Mouse (Mus musculus): ENCODE data around the gene Gpha2. TPM values are rescaled to one million over a fixed set of nuclear protein-coding genes. Genes with fewer than 3 reads are reported as not detected.
A peak's percentile ranks its signal among the peaks of the same experiment; 100 is the strongest.

Gpha2 gene
- 1 to 10 TPM in 8 of 26 experiments, under 1 TPM in 1, not detected in 17; 0.97 to 2.7 (median 1.6) TPM for total RNA-seq (2018; cell fraction: chromatin; rRNA removed)
- not detected for total RNA-seq (2018; cell fraction: cytosol; rRNA removed)
- total RNA-seq (2018; cell fraction: nucleus; rRNA removed), result 1 to 10 TPM in 7 of 26 experiments, under 1 TPM in 1, not detected in 18; 0.82 to 2.5 (median 1.7) TPM
- polyA plus RNA-seq (2018), result not detected in 3 replicates

DNA sequence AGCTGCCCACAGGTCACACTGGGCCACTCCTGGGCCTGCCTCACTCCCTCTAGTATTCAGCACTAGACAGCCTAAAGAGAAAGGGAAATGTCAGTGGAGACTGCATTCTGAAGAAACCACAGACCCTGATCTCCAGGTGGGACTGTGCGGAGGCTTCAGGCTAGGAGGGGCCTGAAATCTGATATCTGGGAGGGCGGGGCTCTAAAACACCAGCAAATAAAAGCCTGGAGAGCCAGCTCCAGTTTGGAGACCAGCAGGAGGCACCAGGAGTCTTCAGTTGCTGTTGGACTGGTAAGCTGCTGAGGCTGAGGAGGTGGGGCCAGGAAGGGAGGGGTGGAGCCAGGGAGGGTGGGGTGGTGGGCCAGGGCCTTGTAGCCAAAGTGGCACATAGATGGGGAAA, at the start of gene Gpha2:
Gene Gpha2 (plus strand): TSS at position 246 of the 400 bp plus-strand sequence.
- Histone ChIP-seq H3K79me2 (ENCODE audit: inconsistent target) (no peaks in the 10 kb centered on the region), H3K27ac (no peak within 1 kb of the TSS), H3K36me3 (ENCODE audit: inconsistent target) (peaks cover 32% of the 10 kb centered on the region; the same call in 1 of the 2 replicates), H3K4me3 (ENCODE audit: inconsistent target) (no peak within 1 kb of the TSS)
- 100% methylated on average over 1 of the region's 2 CpGs for WGBS (ENCODE audit: missing documents)

- 96% methylated on average over 3 of the region's 6 CpGs for WGBS (ENCODE audit: missing documents)
- no peaks in the 10 kb centered on the region for H3K36me3 ChIP-seq (ENCODE audit: inconsistent target)
- no peak overlapping the region for H3K27ac ChIP-seq
- no peaks in the 10 kb centered on the region for H3K79me2 ChIP-seq (ENCODE audit: inconsistent target)
- no peak overlapping the region for H3K4me3 ChIP-seq (ENCODE audit: inconsistent target)
These were observed 47.4 kb upstream of the Gpha2 start for GRCm38 (mm10) chr19:6178775-6179174.

GRCm38 (mm10) chr19:6181629-6182028, 44.6 kb upstream of the Gpha2 start:
- Histone ChIP-seq H3K36me3 (ENCODE audit: inconsistent target) (no peaks in the 10 kb centered on the region), H3K79me2 (ENCODE audit: inconsistent target) (no peaks in the 10 kb centered on the region), H3K4me3 (ENCODE audit: inconsistent target) (no peak overlapping the region), H3K27ac (no peak overlapping the region)
- 23% methylated on average over 5 of the region's 5 CpGs for WGBS (ENCODE audit: missing documents)

DNA sequence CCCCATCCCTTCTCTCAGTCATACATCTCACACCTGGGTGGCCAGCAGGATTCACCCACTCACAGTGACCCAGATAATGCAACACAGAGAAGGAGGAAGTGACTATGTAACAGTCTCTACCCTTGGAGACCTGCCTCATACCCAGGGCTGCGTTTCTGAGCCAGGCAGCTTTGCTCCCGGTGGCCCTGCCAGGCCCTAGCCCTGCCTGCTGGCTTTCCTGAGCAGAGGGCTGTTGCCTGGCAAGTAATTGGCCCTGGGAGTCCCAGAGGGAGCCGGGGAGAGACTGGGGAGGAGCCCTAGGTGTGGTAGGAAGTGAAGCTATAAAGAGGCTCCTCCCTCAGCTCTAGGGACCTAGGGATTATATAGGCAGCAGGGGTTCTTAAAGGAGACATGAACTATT, 43.6 kb upstream of the Gpha2 start:
- no peaks in the 10 kb centered on the region for H3K79me2 ChIP-seq (ENCODE audit: inconsistent target)
- WGBS (ENCODE audit: missing documents), result 11% methylated on average over 3 of the region's 3 CpGs
- no peak overlapping the region for H3K27ac ChIP-seq
- no peak overlapping the region for H3K4me3 ChIP-seq (ENCODE audit: inconsistent target)
- H3K36me3 ChIP-seq (ENCODE audit: inconsistent target), result no peaks in the 10 kb centered on the region

DNA sequence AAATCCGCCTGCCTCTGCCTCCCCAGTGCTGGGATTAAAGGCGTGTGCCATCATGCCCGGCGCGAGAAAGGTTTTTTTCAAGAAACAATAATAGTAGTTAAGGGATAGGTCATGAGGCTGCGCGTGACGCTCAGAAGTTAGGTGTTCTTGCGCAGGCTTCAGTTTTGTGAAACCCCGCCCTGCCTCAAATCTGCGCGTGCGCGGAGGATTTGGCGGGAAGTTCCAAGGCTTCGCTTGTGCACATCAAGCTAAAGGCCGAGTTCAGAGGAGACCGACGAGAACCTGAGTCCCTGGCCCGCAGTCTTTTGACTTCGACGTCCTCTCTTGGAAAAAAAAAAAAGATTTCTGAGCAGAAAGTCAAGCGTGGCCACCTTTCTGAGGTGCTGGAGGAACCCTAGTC, 42.0 kb upstream of the Gpha2 start, which contains the start of gene Majin:
Gene Majin (plus strand): TSS at position 258 of the 400 bp plus-strand sequence.
- Histone ChIP-seq H3K36me3 (ENCODE audit: inconsistent target) (no peaks in the 10 kb centered on the region), H3K4me3 (ENCODE audit: inconsistent target) (no peak within 1 kb of the TSS), H3K79me2 (ENCODE audit: inconsistent target) (no peaks in the 10 kb centered on the region), H3K27ac (no peak within 1 kb of the TSS)
- WGBS (ENCODE audit: missing documents), result 88% methylated on average over 22 of the region's 23 CpGs

DNA sequence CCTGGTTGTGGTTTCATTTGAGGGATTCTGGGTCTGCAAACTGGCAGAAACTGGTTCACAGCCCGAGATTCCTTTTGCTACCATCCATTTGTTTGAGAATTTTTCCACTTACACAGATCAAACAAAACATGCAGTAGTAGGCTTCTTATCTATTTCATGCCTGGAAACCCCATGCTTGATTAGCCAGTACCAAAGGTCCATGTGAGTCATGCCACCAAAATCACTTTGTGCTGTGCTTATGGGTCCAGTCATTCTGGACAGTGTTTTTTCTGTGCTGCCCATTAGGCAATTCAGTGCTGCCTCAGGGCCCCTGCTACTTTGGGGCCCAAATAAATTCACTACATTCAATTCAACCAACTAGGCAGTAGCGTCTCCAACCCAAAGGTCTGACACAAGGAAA, 21.9 kb upstream of the Gpha2 start:
- no peaks in the 10 kb centered on the region for H3K36me3 ChIP-seq (ENCODE audit: inconsistent target)
- WGBS (ENCODE audit: missing documents), result 86% methylated on average over 2 of the region's 2 CpGs
- no peak overlapping the region for H3K4me3 ChIP-seq (ENCODE audit: inconsistent target)
- H3K27ac ChIP-seq, result no peak overlapping the region
- no peaks in the 10 kb centered on the region for H3K79me2 ChIP-seq (ENCODE audit: inconsistent target)

GRCm38 (mm10) chr19:6206716-6207115, 19.5 kb upstream of the Gpha2 start:
- 86% methylated on average over 5 of the region's 5 CpGs for WGBS (ENCODE audit: missing documents)
- H3K79me2 ChIP-seq (ENCODE audit: inconsistent target), result no peaks in the 10 kb centered on the region
- no peak overlapping the region for H3K4me3 ChIP-seq (ENCODE audit: inconsistent target)
- no peak overlapping the region for H3K27ac ChIP-seq
- no peaks in the 10 kb centered on the region for H3K36me3 ChIP-seq (ENCODE audit: inconsistent target)

- Histone ChIP-seq H3K27ac (no peak overlapping the region), H3K36me3 (ENCODE audit: inconsistent target) (no peaks in the 10 kb centered on the region), H3K79me2 (ENCODE audit: inconsistent target) (no peaks in the 10 kb centered on the region), H3K4me3 (ENCODE audit: inconsistent target) (no peak overlapping the region)
- WGBS (ENCODE audit: missing documents), result 79% methylated on average over 3 of the region's 6 CpGs
These were observed 10.0 kb upstream of the Gpha2 start for GRCm38 (mm10) chr19:6216046-6216705.

- 87% methylated on average over 6 of the region's 6 CpGs for WGBS (ENCODE audit: missing documents)
These were observed 7.6 kb upstream of the Gpha2 start for GRCm38 (mm10) chr19:6218606-6219005.

GRCm38 (mm10) chr19:6226763-6227162, 583 bp downstream of the Gpha2 start:
- 95% methylated on average over 14 of the region's 14 CpGs for WGBS (ENCODE audit: missing documents)
- peaks cover 38% of the 10 kb centered on the region; the same call in 1 of the 2 replicates for H3K36me3 ChIP-seq (ENCODE audit: inconsistent target)
- H3K79me2 ChIP-seq (ENCODE audit: inconsistent target), result no peaks in the 10 kb centered on the region
- H3K4me3 ChIP-seq (ENCODE audit: inconsistent target), result no peak overlapping the region
- H3K27ac ChIP-seq, result no peak overlapping the region

More at GRCm38 (mm10) chr19:6218606-6219005, 7.6 kb upstream of the Gpha2 start:
- H3K4me3 ChIP-seq (ENCODE audit: inconsistent target), result no peak overlapping the region
- no peak overlapping the region for H3K27ac ChIP-seq
- no peaks in the 10 kb centered on the region for H3K79me2 ChIP-seq (ENCODE audit: inconsistent target)
- no peaks in the 10 kb centered on the region for H3K36me3 ChIP-seq (ENCODE audit: inconsistent target)

DNA sequence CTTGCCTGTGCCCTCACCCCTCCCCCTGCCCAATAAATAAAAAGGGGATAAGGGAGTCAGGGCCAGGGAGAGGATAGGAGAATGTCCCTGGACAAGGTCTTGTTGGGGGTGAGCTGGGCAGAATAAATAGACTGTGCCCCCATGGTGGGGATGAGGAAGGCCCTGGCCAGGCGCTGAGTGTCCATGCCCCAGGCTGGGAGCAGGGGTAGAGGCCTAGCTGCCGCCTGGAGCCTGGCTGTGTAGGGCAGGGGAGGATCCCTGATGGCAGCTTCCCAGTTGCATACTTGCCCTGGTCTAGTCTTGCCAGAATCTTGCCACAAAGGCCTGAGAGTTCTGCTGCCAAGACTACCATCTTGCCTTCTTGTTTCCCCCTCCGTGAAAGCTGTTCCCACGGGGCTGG, 1.7 kb downstream of the Gpha2 start:
- H3K4me3 ChIP-seq (ENCODE audit: inconsistent target), result no peak overlapping the region
- WGBS (ENCODE audit: missing documents), result 88% methylated on average over 4 of the region's 4 CpGs
- H3K27ac ChIP-seq, result no peak overlapping the region
- H3K79me2 ChIP-seq (ENCODE audit: inconsistent target), result no peaks in the 10 kb centered on the region
- H3K36me3 ChIP-seq (ENCODE audit: inconsistent target), result peaks cover 49% of the 10 kb centered on the region; the same call in 1 of the 2 replicates

DNA sequence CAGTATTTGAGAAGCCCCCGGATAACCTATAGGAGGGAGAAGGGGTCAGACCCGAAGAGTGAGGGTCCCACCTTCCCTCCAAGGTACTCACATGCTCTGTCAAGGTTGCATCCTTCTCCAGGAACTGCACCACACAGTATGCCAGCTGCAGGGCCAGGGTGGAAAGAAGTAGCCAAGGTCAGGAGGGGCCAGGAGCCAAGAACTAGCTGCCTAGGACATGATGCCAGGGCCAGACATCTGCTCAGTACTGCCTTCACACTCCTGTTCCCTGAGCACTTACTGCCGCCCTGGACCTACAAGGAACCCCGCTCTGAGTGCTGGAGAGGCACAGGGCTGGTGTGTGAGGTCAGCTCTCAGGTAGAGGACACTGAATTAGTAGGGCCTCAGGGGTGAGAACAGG, 4.2 kb downstream of the Gpha2 start:
- H3K79me2 ChIP-seq (ENCODE audit: inconsistent target), result no peaks in the 10 kb centered on the region
- H3K27ac ChIP-seq, result no peak overlapping the region
- H3K36me3 ChIP-seq (ENCODE audit: inconsistent target), result peaks cover 49% of the 10 kb centered on the region; the same call in 1 of the 2 replicates
- 98% methylated on average over 4 of the region's 4 CpGs for WGBS (ENCODE audit: missing documents)
- H3K4me3 ChIP-seq (ENCODE audit: inconsistent target), result no peak overlapping the region

- H3K36me3 ChIP-seq (ENCODE audit: inconsistent target), result peaks cover 49% of the 10 kb centered on the region; the same call in 1 of the 2 replicates
- WGBS (ENCODE audit: missing documents), result 100% methylated on average over 2 of the region's 2 CpGs
These were observed 4.9 kb downstream of the Gpha2 start for GRCm38 (mm10) chr19:6231036-6231435.

GRCm38 (mm10) chr19:6233647-6234046, 7.5 kb downstream of the Gpha2 start:
- peaks cover 37% of the 10 kb centered on the region; the same call in 1 of the 2 replicates for H3K36me3 ChIP-seq (ENCODE audit: inconsistent target)
- H3K79me2 ChIP-seq (ENCODE audit: inconsistent target), result no peaks in the 10 kb centered on the region
- no peak overlapping the region for H3K27ac ChIP-seq
- H3K4me3 ChIP-seq (ENCODE audit: inconsistent target), result no peak overlapping the region
- WGBS (ENCODE audit: missing documents), result 81% methylated on average over 16 of the region's 16 CpGs

More at GRCm38 (mm10) chr19:6231036-6231435, 4.9 kb downstream of the Gpha2 start:
- Histone ChIP-seq H3K4me3 (ENCODE audit: inconsistent target) (no peak overlapping the region), H3K79me2 (ENCODE audit: inconsistent target) (no peaks in the 10 kb centered on the region), H3K27ac (no peak overlapping the region)

GRCm38 (mm10) chr19:6234337-6235083, 8.3 kb downstream of the Gpha2 start:
- H3K36me3 ChIP-seq (ENCODE audit: inconsistent target), result peaks cover 28% of the 10 kb centered on the region; the same call in 1 of the 2 replicates
- WGBS (ENCODE audit: missing documents), result 92% methylated on average over 10 of the region's 11 CpGs
- H3K79me2 ChIP-seq (ENCODE audit: inconsistent target), result no peaks in the 10 kb centered on the region
- no peak overlapping the region for H3K27ac ChIP-seq
- peak overlapping the region; percentile 57 for H3K4me3 ChIP-seq (ENCODE audit: inconsistent target)
